Mouse (Mus musculus) myocyte (in vitro differentiated cells): ENCODE measurements around the gene Plcg2. TPM values are rescaled to one million over a fixed set of nuclear protein-coding genes. Genes with fewer than 3 reads are reported as not detected.
A peak's percentile ranks its signal among the peaks of the same experiment; 100 is the strongest.

ENCODE experiments used
- H3K27me3 ChIP-seq: one replicate; pipeline ENCODE4 v1.6.1; 2011; ENCODE audit not compliant: control insufficient read depth, insufficient read depth, insufficient read length
- H3K36me3 ChIP-seq: one replicate; pipeline ENCODE4 v1.6.1; 2011; ENCODE audit not compliant: control insufficient read depth, insufficient read depth
- H3K4me2 ChIP-seq: one replicate; pipeline ENCODE4 v1.6.1; 2011; ENCODE audit warnings: low read depth, control low read depth
- H3K4me3 ChIP-seq: one replicate; pipeline ENCODE4 v1.5.1; 2011; ENCODE audit warnings: mild to moderate bottlenecking, control low read depth, moderate library complexity
- H3K79me2 ChIP-seq: one replicate; pipeline ENCODE4 v1.6.1; 2011; ENCODE audit not compliant: control insufficient read depth, insufficient read depth
- H3ac ChIP-seq: one replicate; pipeline ENCODE4 v1.6.1; 2011; ENCODE audit not compliant: control insufficient read depth, insufficient read length
- CEBPB ChIP-seq: IDR thresholded peaks from 2 replicates; pipeline ENCODE4 v1.6.1; 2011; ENCODE audit warnings: mild to moderate bottlenecking, moderate library complexity; ENCODE audit not compliant: poor library complexity, insufficient read depth, severe bottlenecking
- E2F4 ChIP-seq: IDR thresholded peaks from one replicate; pipeline ENCODE4 v1.6.1; 2011; ENCODE audit warnings: mild to moderate bottlenecking, control low read depth, moderate library complexity; ENCODE audit not compliant: insufficient read depth
- MAX ChIP-seq: IDR thresholded peaks from one replicate; pipeline ENCODE4 v1.6.1; 2011; ENCODE audit warnings: low read depth, mild to moderate bottlenecking, control low read depth
- MYOD1 ChIP-seq, 3 experiments: IDR thresholded peaks; one replicate each; pipeline ENCODE4 v1.6.1; 2011; ENCODE audit warnings: control low read depth in 2 of 3, low read depth in 2 of 3, mild to moderate bottlenecking in 2 of 3, moderate library complexity in 1 of 3; ENCODE audit not compliant: insufficient read length in 2 of 3, control insufficient read depth in 1 of 3
- MYOG ChIP-seq, 3 experiments: IDR thresholded peaks; one replicate each; pipeline ENCODE4 v1.6.1; 2011; ENCODE audit warnings: control low read depth in 2 of 3, low read depth in 2 of 3, mild to moderate bottlenecking in 2 of 3; ENCODE audit not compliant: insufficient read length in 2 of 3, control insufficient read depth in 1 of 3, insufficient read depth in 1 of 3
- POLR2A ChIP-seq: IDR thresholded peaks from one replicate; pipeline ENCODE4 v1.6.1; 2011; ENCODE audit warnings: low read depth, mild to moderate bottlenecking, control low read depth, moderate library complexity; ENCODE audit not compliant: insufficient read length
- POLR2AphosphoS2 ChIP-seq: IDR thresholded peaks from one replicate; pipeline ENCODE4 v1.6.1; 2011; ENCODE audit warnings: low read depth, control low read depth; ENCODE audit not compliant: insufficient read length
- REST ChIP-seq: IDR thresholded peaks from one replicate; pipeline ENCODE4 v1.6.1; 2011; ENCODE audit warnings: mild to moderate bottlenecking, control low read depth, moderate library complexity; ENCODE audit not compliant: insufficient read depth, insufficient read length
- SRF ChIP-seq: IDR thresholded peaks from one replicate; pipeline ENCODE4 v1.6.1; 2011; ENCODE audit warnings: low read depth; ENCODE audit not compliant: control insufficient read depth, insufficient read length
- TCF12 ChIP-seq: IDR thresholded peaks from one replicate; pipeline ENCODE4 v1.6.1; 2011; ENCODE audit warnings: mild to moderate bottlenecking, control low read depth; ENCODE audit not compliant: poor library complexity, insufficient read depth, severe bottlenecking
- TCF3 ChIP-seq: IDR thresholded peaks from one replicate; pipeline ENCODE4 v1.6.1; 2011; ENCODE audit warnings: low read depth, control low read depth; ENCODE audit not compliant: insufficient read length
- USF1 ChIP-seq: IDR thresholded peaks from one replicate; pipeline ENCODE4 v1.6.1; 2011; ENCODE audit warnings: low read depth, mild to moderate bottlenecking, control low read depth, moderate library complexity
- polyA plus RNA-seq: library from polyadenylated mRNA; unstranded; fragments of >200 nt; fragmentation: generic; extraction: Trizol; gene quantifications from one replicate; pipeline ENCODE4 v1.2.1, GENCODE M21; 2012; ENCODE audit warnings: missing spikeins

Gene Plcg2
- polyA plus RNA-seq, 1 experiment: 0.29 TPM

DNA sequence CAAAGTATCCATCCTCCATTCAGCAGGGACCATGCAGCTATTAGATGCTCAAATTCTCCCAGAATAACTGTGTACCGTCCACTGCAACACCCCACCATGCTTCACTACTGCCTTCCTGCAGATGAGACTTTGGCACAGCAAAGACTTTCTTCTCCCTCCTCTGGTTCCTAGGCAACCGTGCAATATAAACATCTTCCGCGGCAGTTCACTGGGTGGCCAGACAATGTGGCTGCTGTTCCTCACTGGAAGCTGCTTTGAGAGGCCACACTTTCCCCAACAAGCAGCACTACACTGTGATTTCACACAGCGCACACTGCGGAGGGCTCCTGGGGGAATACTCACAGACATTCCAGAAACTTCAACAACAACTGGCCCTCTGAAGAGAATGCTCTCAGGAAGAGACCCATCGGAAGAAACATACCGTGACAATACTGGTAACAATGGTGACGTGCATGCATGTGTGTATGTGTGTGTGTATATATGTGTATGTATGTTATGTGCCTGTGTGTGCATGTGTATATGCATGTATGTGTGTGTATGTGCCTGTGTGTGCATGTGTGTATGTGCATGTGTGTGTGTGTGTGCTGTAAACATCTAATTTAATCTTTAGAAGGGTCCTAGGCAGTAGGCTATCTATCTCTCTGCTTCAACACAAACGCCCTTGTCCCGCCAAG, 162.4 kb downstream of the Plcg2 start:
- no peaks in the 10 kb centered on the region for H3K27me3 ChIP-seq
- TF ChIP-seq MAX (no peak), E2F4 (no peak)
- no peaks in the 10 kb centered on the region for H3K79me2 ChIP-seq
- H3ac ChIP-seq: no peak overlapping the region
- H3K4me3 ChIP-seq: no peak overlapping the region
- no peaks in the 10 kb centered on the region for H3K36me3 ChIP-seq
- H3K4me2 ChIP-seq: no peak overlapping the region

DNA sequence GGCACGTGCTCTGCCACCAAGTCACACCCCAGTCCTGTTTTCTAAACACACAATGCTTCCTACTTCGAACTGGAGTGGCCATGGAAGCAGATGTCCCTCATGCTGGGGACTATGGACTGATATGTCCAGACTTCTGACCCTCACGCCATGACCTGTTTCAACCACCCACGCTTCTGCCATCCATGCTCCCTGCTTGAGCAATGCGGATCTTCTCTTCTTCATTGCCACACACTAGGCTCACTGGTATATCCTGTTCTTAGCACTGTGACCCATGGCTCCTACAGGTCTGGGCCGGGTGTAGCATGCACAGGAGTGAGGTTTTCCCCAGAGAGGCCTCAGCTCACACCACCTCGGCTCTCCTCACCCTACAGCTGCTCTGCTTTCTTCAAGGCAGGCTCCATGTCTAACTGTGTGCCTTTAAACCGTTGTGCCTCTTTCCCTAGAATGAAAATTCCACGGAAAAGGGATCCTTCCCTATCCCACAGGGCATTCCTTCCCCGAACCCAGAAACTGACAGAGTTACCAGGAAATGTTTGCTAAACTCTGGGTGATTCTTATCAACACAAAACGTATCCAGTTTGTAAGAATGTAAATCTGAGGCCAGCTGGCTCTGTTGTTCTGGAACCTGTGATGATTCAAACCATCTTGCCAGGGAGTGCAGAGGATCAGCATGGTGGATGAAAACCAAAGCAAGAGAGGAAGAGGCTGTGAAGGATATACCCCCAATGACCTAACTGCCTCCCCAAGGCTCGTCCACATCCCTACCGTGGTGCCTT, 169.4 kb downstream of the Plcg2 start:
- H3K36me3 ChIP-seq: no peaks in the 10 kb centered on the region
- no peaks in the 10 kb centered on the region for H3K27me3 ChIP-seq
- no peaks in the 10 kb centered on the region for H3K79me2 ChIP-seq
- H3K4me2 ChIP-seq: no peak overlapping the region
- TF ChIP-seq REST: no peak
- no peak overlapping the region for H3K4me3 ChIP-seq
- no peak overlapping the region for H3ac ChIP-seq

DNA sequence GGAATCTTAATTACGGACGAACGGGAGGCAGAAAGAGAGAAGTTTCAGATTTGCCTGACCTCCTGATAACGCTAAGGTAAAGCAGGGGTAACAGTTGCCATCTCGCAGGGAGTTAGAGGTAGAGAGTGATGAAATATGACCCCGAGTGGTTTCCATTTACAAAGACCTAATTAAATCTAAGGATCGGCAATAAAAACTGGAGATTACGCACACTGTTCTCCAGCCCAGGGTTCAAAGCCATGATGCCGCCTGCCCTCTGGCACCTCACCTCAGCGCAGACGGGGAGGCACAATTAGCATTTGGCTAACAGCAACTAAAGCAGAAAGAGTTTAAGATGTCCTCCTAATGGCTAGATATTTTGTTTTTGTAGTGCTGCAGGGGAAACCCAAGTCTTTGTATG, 172.4 kb downstream of the Plcg2 start:
- no peaks in the 10 kb centered on the region for H3K79me2 ChIP-seq
- H3K4me2 ChIP-seq: no peak overlapping the region

DNA sequence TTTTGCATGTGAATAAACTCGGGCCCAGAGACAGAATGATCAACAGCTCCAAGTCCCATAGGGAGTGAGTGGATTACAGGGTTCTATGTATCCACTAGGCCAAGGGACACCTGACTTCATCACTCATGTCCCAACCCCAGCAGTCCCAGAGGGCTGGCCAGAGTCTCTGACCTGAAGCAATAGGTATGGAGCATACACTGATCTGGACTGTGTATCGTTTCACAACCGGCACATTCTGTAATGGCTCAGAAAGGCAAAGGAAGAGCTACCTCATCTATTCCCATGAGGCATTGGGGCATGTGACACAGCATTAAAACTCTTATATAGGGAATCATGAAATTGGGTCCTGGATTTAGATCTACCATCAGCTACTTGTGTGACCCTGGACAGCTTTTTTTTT, 174.5 kb downstream of the Plcg2 start:
- Histone ChIP-seq H3ac (no peak overlapping the region), H3K4me3 (no peak overlapping the region), H3K36me3 (no peaks in the 10 kb centered on the region), H3K27me3 (no peaks in the 10 kb centered on the region), H3K4me2 (no peak overlapping the region), H3K79me2 (no peaks in the 10 kb centered on the region)
- TF ChIP-seq POLR2AphosphoS2: no peak
- TF ChIP-seq TCF12: no peak
- no peak for TF ChIP-seq POLR2A
- TF ChIP-seq TCF3: no peak
- TF ChIP-seq SRF: no peak
- no peak for TF ChIP-seq MYOG (IDR thresholded peaks at IDR 0.05; ENCODE audit: control insufficient read depth in 1 of 3, insufficient read depth in 1 of 3, insufficient read length in 2 of 3, low read depth in 2 of 3)
- no peak for TF ChIP-seq CEBPB
- no peak for TF ChIP-seq USF1

More for the DNA sequence above, 172.4 kb downstream of the Plcg2 start:
- H3K4me3 ChIP-seq: no peak overlapping the region
- no peak overlapping the region for H3ac ChIP-seq
- TF ChIP-seq E2F4 (no peak), TCF12 (no peak), POLR2A (no peak), TCF3 (no peak), MAX (no peak), USF1 (no peak), REST (no peak), MYOG (IDR thresholded peaks at IDR 0.05; ENCODE audit: control insufficient read depth in 1 of 3, insufficient read depth in 1 of 3, insufficient read length in 2 of 3, low read depth in 2 of 3) (no peak), MYOD1 (IDR thresholded peaks at IDR 0.05; ENCODE audit: control insufficient read depth in 1 of 3, insufficient read length in 2 of 3, low read depth in 2 of 3) (no peak), POLR2AphosphoS2 (no peak), SRF (no peak), CEBPB (no peak)
- H3K36me3 ChIP-seq: no peaks in the 10 kb centered on the region
- H3K27me3 ChIP-seq: no peaks in the 10 kb centered on the region

DNA sequence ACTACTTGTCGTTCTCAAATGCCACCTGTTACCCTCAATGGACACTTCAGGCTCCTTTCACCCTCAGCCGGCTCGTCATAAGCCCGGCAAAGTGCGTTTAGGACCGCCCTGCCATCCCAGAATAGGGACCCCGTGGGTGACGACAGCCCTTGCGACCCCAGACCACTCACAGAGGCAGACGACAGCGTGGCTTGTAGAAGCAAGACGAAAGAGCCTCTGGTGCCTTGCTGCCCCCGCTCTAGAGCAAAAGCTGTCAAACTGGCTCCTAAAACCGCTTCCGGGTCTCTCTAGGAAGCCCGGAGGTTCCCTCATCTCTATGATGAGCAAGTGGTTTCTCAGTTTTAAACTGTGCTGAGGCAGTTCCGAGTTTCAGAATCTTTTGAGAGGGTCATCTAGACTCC, 175.3 kb downstream of the Plcg2 start, which contains the start of gene Sdr42e1:
Gene Sdr42e1, minus strand, starts transcription at position 260 of the 401 bp plus-strand sequence.
- no peak for TF ChIP-seq REST
- no peak for TF ChIP-seq CEBPB
- TF ChIP-seq POLR2A: no peak
- TF ChIP-seq MAX: no peak
- no peak for TF ChIP-seq E2F4
- no peak for TF ChIP-seq MYOD1 (IDR thresholded peaks at IDR 0.05; ENCODE audit: control insufficient read depth in 1 of 3, insufficient read length in 2 of 3, low read depth in 2 of 3)
- no peak for TF ChIP-seq TCF3
- no peak for TF ChIP-seq SRF
- TF ChIP-seq POLR2AphosphoS2: no peak
- no peak for TF ChIP-seq USF1
- TF ChIP-seq TCF12: no peak
- no peak for TF ChIP-seq MYOG (IDR thresholded peaks at IDR 0.05; ENCODE audit: control insufficient read depth in 1 of 3, insufficient read depth in 1 of 3, insufficient read length in 2 of 3, low read depth in 2 of 3)
- no peaks in the 10 kb centered on the region for H3K79me2 ChIP-seq
- no peak within 1 kb of the TSS for H3ac ChIP-seq
- no peak within 1 kb of the TSS for H3K4me3 ChIP-seq
- no peaks in the 10 kb centered on the region for H3K36me3 ChIP-seq
- no peaks in the 10 kb centered on the region for H3K27me3 ChIP-seq
- H3K4me2 ChIP-seq: peak within 1 kb of the TSS; percentile 42
